28 mouse cellular contexts compared by ENCODE assay signal in the genomic region with DNA sequence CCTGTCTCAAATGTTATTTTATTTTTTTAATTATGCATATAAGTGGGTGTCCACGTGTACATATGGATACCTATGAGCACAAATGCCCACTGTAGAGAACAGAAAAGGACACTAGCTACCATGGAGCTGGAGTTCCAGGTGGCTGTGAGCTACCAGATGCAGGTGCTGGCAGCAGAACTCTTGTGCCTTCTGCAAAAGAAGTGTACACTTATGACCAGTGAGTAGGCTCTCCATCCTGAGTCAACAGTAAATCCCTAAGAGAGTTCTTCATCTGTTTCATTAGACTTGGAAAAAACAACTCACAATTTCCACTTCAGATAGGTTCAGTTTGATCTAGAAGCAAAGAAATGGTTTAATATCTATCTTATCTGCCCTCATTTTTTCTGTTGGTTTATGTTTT.
"Had no signal": no experiment of that assay in that cellular context is flagged by ENCODE, and none has a peak within 500 bp of the region (broad histone marks: within the 10 kb centered on the region; RNA-seq: fewer than 3 reads in every experiment).

No protein-coding gene starts in this region.

- H3K27me3 ChIP-seq: embryonic facial prominence, embryonic 12.5 days; embryonic facial prominence, embryonic 13.5 days; embryonic facial prominence, embryonic 15.5 days; forebrain, embryonic 12.5 days; forebrain, embryonic 13.5 days; forebrain, embryonic 15.5 days had no signal

- H3K9ac ChIP-seq: embryonic facial prominence, embryonic 12.5 days; embryonic facial prominence, embryonic 13.5 days; embryonic facial prominence, embryonic 15.5 days; forebrain, embryonic 12.5 days; forebrain, embryonic 13.5 days; forebrain, embryonic 15.5 days; forebrain, postnatal 0 days had no signal

- H3K4me3 ChIP-seq: embryonic facial prominence, embryonic 10.5 days; embryonic facial prominence, embryonic 12.5 days; embryonic facial prominence, embryonic 13.5 days; embryonic facial prominence, embryonic 15.5 days; erythroblast, embryonic 14.5 days; forebrain, embryonic 10.5 days; forebrain, embryonic 12.5 days; forebrain, embryonic 13.5 days; forebrain, embryonic 15.5 days; gastrocnemius, adult 2 months had no signal

- ATAC-seq: forebrain, embryonic 13.5 days; forebrain, embryonic 14.5 days; forebrain, embryonic 15.5 days; forebrain, embryonic 16.5 days; forebrain, postnatal 0 days had no signal

- DNase-seq: cerebellum, adult 18-20 months; cerebellum, adult 2 months; cerebellum, adult 8-10 months; cerebellum, adult 9-10 months; cerebellum, adult 9-11 months; cerebellum, postnatal 10 days; cerebellum, postnatal 14 days; cerebellum, postnatal 25 days; cerebellum, postnatal 36 days; embryo, embryonic 11 days; forebrain, postnatal 0 days; gastrocnemius, adult 2 months; gastrocnemius, postnatal 10 days; gastrocnemius, postnatal 14 days; gastrocnemius, postnatal 25 days; gastrocnemius, postnatal 36 days; heart, adult 18-20 months had no signal

- H3K9me3 ChIP-seq: embryonic facial prominence, embryonic 10.5 days; embryonic facial prominence, embryonic 12.5 days; embryonic facial prominence, embryonic 13.5 days; embryonic facial prominence, embryonic 15.5 days; forebrain, embryonic 10.5 days; forebrain, embryonic 12.5 days; forebrain, embryonic 13.5 days; forebrain, embryonic 15.5 days had no signal

- H3K4me2 ChIP-seq: embryonic facial prominence, embryonic 12.5 days; embryonic facial prominence, embryonic 13.5 days; embryonic facial prominence, embryonic 15.5 days; forebrain, embryonic 12.5 days; forebrain, embryonic 13.5 days; forebrain, embryonic 15.5 days had no signal

- H3K36me3 ChIP-seq: embryonic facial prominence, embryonic 10.5 days; embryonic facial prominence, embryonic 12.5 days; embryonic facial prominence, embryonic 13.5 days; embryonic facial prominence, embryonic 15.5 days; forebrain, embryonic 10.5 days; forebrain, embryonic 12.5 days; forebrain, embryonic 15.5 days had no signal

- H3K27ac ChIP-seq: embryonic facial prominence, embryonic 10.5 days; embryonic facial prominence, embryonic 12.5 days; embryonic facial prominence, embryonic 13.5 days; embryonic facial prominence, embryonic 15.5 days; forebrain, embryonic 10.5 days; forebrain, embryonic 12.5 days; forebrain, embryonic 13.5 days; forebrain, embryonic 15.5 days; gastrocnemius, adult 2 months had no signal

- H3K4me1 ChIP-seq: embryonic facial prominence, embryonic 12.5 days; embryonic facial prominence, embryonic 15.5 days; forebrain, embryonic 12.5 days; forebrain, embryonic 13.5 days; forebrain, embryonic 15.5 days had no signal
